Mouse (Mus musculus) bone marrow macrophage, adult 2 months (primary cell): ENCODE measurements around the gene Cul5. TPM values are rescaled to one million over a fixed set of nuclear protein-coding genes. Genes with fewer than 3 reads are reported as not detected.

Experiments used
- H3K27ac ChIP-seq: 2 replicates; pipeline ENCODE4 v1.5.1; 2012; ENCODE audit warnings: low read depth, low read length; ENCODE audit not compliant: insufficient read depth
- H3K4me1 ChIP-seq: 2 replicates; pipeline ENCODE4 v1.6.1; 2012; ENCODE audit warnings: low read length; ENCODE audit not compliant: control insufficient read depth, insufficient read depth
- H3K4me3 ChIP-seq: 2 replicates; pipeline ENCODE4 v1.5.1; 2012; ENCODE audit warnings: mild to moderate bottlenecking, low read length, moderate library complexity; ENCODE audit not compliant: insufficient read depth
- CTCF ChIP-seq: IDR thresholded peaks from 2 replicates; pipeline ENCODE4 v1.5.1; 2012; ENCODE audit warnings: low read depth, mild to moderate bottlenecking, low read length, moderate library complexity
- POLR2A ChIP-seq: IDR thresholded peaks from 2 replicates; pipeline ENCODE4 v1.6.1; 2012; ENCODE audit warnings: mild to moderate bottlenecking, low read depth, low read length, borderline replicate concordance
- polyA plus RNA-seq: library from polyadenylated mRNA; stranded (reverse); fragments of >200 nt; gene quantifications from 2 replicates; pipeline ENCODE4 v1.2.4, GENCODE M21; 2012; ENCODE audit not compliant: missing spikeins, insufficient read depth, insufficient read length

Gene Cul5
- polyA plus RNA-seq, result 15.3 and 21.3 TPM in 2 replicates

DNA sequence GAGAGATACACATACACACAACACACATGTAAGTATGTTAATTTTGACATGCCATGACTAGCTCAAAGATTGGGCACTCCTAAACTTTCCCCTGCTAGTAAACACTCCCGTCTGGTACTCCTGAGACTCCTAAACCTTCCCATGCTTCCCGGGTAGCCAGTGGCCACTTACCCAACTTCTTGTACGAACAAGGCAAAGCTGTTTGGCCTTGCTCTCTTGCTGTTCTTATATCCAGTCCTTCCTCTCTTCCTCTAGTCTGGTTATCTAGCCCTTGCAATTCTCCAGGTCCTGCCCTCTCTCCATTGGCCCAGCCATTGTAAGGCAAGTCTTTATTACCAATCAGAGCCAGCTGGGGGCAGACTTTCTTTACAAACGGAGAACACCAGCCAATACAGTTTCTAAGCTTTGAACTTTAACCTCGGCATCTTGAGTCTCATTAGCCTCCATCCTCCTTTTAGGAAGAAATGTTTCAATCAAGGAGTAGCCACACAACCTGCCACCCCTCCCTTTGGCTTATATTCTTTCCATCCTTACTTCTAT is at the start of gene Cul5:
TSS of gene Cul5 (minus strand) at position 335 of the 540 bp plus-strand sequence.
- Histone ChIP-seq H3K4me1 (peaks cover 10% of the 10 kb centered on the region), H3K4me3 (no peak within 1 kb of the TSS), H3K27ac (no peak within 1 kb of the TSS)
- TF ChIP-seq CTCF (no peak), POLR2A (no peak)

DNA sequence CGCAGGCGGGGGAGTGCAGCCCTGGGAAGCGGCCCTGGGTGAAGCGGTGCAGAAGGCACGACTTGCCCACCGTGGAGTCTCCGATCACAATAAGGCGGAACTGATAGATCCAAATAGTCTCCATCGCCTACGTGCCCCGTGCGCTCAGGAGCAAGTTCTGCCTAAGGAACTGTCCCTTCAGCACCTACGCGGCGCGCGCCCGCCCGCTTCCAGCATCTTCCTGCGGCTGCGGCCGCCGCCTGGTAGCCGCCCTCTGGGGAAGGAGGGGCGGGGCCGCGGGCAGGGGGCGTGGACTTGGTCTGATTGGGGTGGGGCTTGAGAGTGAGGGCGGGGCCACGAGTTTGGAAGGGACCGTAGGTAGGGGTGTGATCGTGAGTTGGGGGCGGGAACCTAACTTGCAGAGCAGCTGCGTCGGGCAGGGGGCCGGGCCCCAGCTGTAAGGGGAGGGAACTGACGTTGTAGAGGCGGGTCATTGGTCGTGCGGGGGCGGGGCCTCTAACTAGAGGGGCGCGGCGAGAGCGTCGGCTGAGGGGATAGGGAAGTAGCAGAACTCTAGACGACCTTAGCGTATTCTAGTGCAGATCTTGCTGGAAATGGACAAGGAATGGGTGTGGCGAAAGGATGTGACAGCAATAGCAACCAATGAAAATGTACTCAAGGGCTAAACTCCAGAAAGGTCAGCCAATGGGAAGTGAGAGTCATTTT is 36.3 kb upstream of the Cul5 start, which contains the start of gene Rab39:
TSS of gene Rab39 (minus strand) at position 241 of the 705 bp plus-strand sequence.
- peak within 1 kb of the TSS; percentile 55 for H3K27ac ChIP-seq
- H3K4me3 ChIP-seq, result peak within 1 kb of the TSS; percentile 90
- no peak for TF ChIP-seq POLR2A
- TF ChIP-seq CTCF, result no peak
- H3K4me1 ChIP-seq, result peaks cover 10% of the 10 kb centered on the region

- Histone ChIP-seq H3K4me3 (peak overlapping the region; percentile 90), H3K27ac (peak overlapping the region; percentile 55), H3K4me1 (peaks cover 14% of the 10 kb centered on the region)
- TF ChIP-seq POLR2A, result no peak
- TF ChIP-seq CTCF, result no peak
Measured at GRCm38 (mm10) chr9:53705491-53705991, 35.7 kb upstream of the Cul5 start.

GRCm38 (mm10) chr9:53702991-53703390 is 33.2 kb upstream of the Cul5 start:
- H3K4me1 ChIP-seq, result peaks cover 20% of the 10 kb centered on the region
- H3K27ac ChIP-seq, result no peak overlapping the region
- no peak overlapping the region for H3K4me3 ChIP-seq
- TF ChIP-seq POLR2A, result no peak
- TF ChIP-seq CTCF, result no peak

- peak overlapping the region; percentile 49 for H3K27ac ChIP-seq
- peaks cover 19% of the 10 kb centered on the region for H3K4me1 ChIP-seq
- TF ChIP-seq CTCF (no peak), POLR2A (no peak)
- peak overlapping the region; percentile 13 for H3K4me3 ChIP-seq
Measured at GRCm38 (mm10) chr9:53700496-53700895, 30.7 kb upstream of the Cul5 start.

GRCm38 (mm10) chr9:53695846-53696245 is 26.0 kb upstream of the Cul5 start:
- H3K4me3 ChIP-seq, result no peak overlapping the region

DNA sequence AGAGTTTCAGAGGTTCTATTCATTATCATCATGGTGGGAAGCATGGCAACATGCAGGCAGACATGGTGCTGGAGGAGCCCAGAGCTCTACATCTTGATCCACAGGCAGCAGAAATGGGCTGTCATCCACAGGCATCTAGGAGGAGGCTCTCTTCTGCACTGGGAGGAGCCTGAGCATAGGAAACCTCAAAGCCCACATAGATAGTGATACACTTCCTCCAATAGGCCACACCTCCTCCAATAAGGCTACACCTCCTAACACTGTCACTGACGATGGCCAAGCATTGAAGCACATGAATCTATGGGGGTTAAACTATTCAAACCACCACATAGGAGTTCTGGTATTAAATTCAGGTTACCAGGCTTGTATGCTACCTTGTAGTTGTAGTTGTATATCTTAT is 23.9 kb upstream of the Cul5 start:
- no peak overlapping the region for H3K27ac ChIP-seq
- peaks cover 12% of the 10 kb centered on the region for H3K4me1 ChIP-seq
- H3K4me3 ChIP-seq, result no peak overlapping the region
- TF ChIP-seq POLR2A (no peak), CTCF (no peak)

More at GRCm38 (mm10) chr9:53695846-53696245, 26.0 kb upstream of the Cul5 start:
- H3K4me1 ChIP-seq, result peaks cover 20% of the 10 kb centered on the region
- H3K27ac ChIP-seq, result no peak overlapping the region
- TF ChIP-seq POLR2A (no peak), CTCF (no peak)

GRCm38 (mm10) chr9:53691745-53692670 is 22.2 kb upstream of the Cul5 start:
- H3K27ac ChIP-seq, result no peak overlapping the region
- H3K4me3 ChIP-seq, result no peak overlapping the region
- TF ChIP-seq POLR2A (no peak), CTCF (no peak)
- peaks cover 12% of the 10 kb centered on the region for H3K4me1 ChIP-seq

- TF ChIP-seq CTCF (no peak), POLR2A (no peak)
- no peak overlapping the region for H3K27ac ChIP-seq
- H3K4me3 ChIP-seq, result no peak overlapping the region
- no peaks in the 10 kb centered on the region for H3K4me1 ChIP-seq
Measured at GRCm38 (mm10) chr9:53680851-53681250, 11.0 kb upstream of the Cul5 start.
